Mouse (Mus musculus): ENCODE measurements around the gene Pkp1.

DNA sequence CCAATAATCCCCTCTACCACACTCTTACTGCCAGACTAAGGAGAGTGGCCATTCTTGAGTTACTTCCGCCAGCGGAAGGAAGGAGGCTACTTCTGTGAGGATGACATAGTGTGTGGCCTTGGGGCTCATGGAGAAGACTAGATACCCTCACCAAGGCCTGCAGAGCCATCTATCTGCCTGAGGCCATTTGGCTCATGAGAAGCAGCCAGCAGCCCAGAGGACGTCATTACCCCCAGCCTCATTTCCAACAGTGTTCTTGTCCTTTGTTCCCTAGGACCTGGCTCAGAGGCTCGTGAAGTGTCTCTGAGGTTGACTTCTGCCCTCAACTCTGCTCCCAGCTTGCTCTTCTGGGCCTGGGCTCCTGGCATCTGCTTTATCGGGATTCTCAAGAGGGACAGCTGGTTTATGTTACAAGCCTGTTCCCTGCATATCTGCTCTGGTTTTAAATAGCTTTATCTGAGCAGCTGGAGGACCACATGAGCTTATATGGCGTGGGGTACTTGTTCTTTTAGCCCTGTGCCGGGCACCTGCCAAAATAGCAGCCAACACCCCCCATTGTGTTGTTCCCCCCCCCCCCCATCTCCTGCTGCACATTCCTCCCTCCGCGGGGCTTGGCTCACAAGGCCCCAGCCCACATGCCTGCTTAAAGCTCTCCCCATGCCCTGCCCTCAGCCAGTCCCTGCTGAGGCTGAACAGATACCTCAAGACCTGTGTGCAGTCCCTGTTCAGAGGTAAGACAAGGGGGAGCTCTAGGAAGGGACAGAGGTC, 83.1 kb downstream of the Pkp1 start, which contains the start of gene Tnnt2:
- no peak for TF ChIP-seq TAL1 (conservative IDR thresholded peaks at IDR 0.05; ENCODE audit: low read depth, low read length)
- TF ChIP-seq CTCF (IDR thresholded peaks at IDR 0.05; ENCODE audit: low read depth, low read length), result no peak
- no peak for TF ChIP-seq GATA1 (IDR thresholded peaks at IDR 0.05; ENCODE audit: borderline replicate concordance, low read length)
- no peak for TF ChIP-seq POLR2AphosphoS5 (IDR thresholded peaks at IDR 0.05; ENCODE audit: insufficient replicate concordance, low read depth, low read length)
- no peak for TF ChIP-seq GATA2 (IDR thresholded peaks at IDR 0.05; ENCODE audit: borderline replicate concordance, low read depth, low read length)
